Mouse (Mus musculus): ENCODE data around the gene Gm17657. TPM values are rescaled to one million over a fixed set of nuclear protein-coding genes. Genes with fewer than 3 reads are reported as not detected.

Gm17657 gene
- polyA plus RNA-seq, 1 experiment from 2014 or later = not detected

- WGBS = 77% methylated on average over 11 of the region's 11 CpGs
- 0 out of 2 replicates have a peak overlapping the region, but pooled peaks have one; percentile 10 for H3K9ac ChIP-seq (ENCODE audit: low read length)
- peaks cover 18% of the 10 kb centered on the region for H3K4me1 ChIP-seq (ENCODE audit: control insufficient read depth, insufficient read depth, low read length)
- H3K27me3 ChIP-seq (ENCODE audit: control insufficient read depth, insufficient read depth, low read length) = no peaks in the 10 kb centered on the region
- peak overlapping the region; percentile 82 for H3K4me2 ChIP-seq (ENCODE audit: low read depth, low read length)
- no peak for ATAC-seq (replicated peaks; ENCODE audit: extremely low read depth, insufficient read depth, low FRiP score)
- peaks cover 8% of the 10 kb centered on the region for H3K36me3 ChIP-seq (ENCODE audit: control insufficient read depth, insufficient read depth)
- peak overlapping the region; percentile 97 for H3K4me3 ChIP-seq (ENCODE audit: low read length)
- 0 out of 2 replicates have a peak overlapping the region, but pooled peaks have one; percentile 24 for H3K27ac ChIP-seq (ENCODE audit: low read length)
- no peaks in the 10 kb centered on the region for H3K9me3 ChIP-seq (replicated peaks; ENCODE audit: control insufficient read depth, low read length)
Observed at GRCm38 (mm10) chr17:29493461-29493980, 55.9 kb downstream of the Gm17657 start.

- Histone ChIP-seq H3K27me3 (ENCODE audit: control insufficient read depth, insufficient read depth, low read length) (no peaks in the 10 kb centered on the region), H3K4me2 (ENCODE audit: low read depth, low read length) (peak overlapping the region; percentile 82), H3K27ac (ENCODE audit: low read length) (peak overlapping the region; percentile 94), H3K36me3 (ENCODE audit: control insufficient read depth, insufficient read depth) (peaks cover 8% of the 10 kb centered on the region), H3K9ac (ENCODE audit: low read length) (peak overlapping the region; percentile 98), H3K4me1 (ENCODE audit: control insufficient read depth, insufficient read depth, low read length) (peaks cover 16% of the 10 kb centered on the region), H3K9me3 (replicated peaks; ENCODE audit: control insufficient read depth, low read length) (no peaks in the 10 kb centered on the region), H3K4me3 (ENCODE audit: low read length) (peak overlapping the region; percentile 97)
- WGBS = 2% methylated on average over 22 of the region's 22 CpGs
- no peak for ATAC-seq (replicated peaks; ENCODE audit: extremely low read depth, insufficient read depth, low FRiP score)
Observed at GRCm38 (mm10) chr17:29492269-29493191, 56.9 kb downstream of the Gm17657 start.

- Histone ChIP-seq H3K36me3 (ENCODE audit: control insufficient read depth, insufficient read depth) (peaks cover 8% of the 10 kb centered on the region), H3K9me3 (replicated peaks; ENCODE audit: control insufficient read depth, low read length) (no peaks in the 10 kb centered on the region), H3K27me3 (ENCODE audit: control insufficient read depth, insufficient read depth, low read length) (no peaks in the 10 kb centered on the region), H3K4me2 (ENCODE audit: low read depth, low read length) (peak overlapping the region; percentile 82), H3K4me3 (ENCODE audit: low read length) (peak overlapping the region; percentile 97), H3K9ac (ENCODE audit: low read length) (peak overlapping the region; percentile 98), H3K27ac (ENCODE audit: low read length) (peak overlapping the region; percentile 94), H3K4me1 (ENCODE audit: control insufficient read depth, insufficient read depth, low read length) (peaks cover 16% of the 10 kb centered on the region)
- ATAC-seq (replicated peaks; ENCODE audit: extremely low read depth, insufficient read depth, low FRiP score) = no peak
- WGBS = under 1% methylated on average over 48 of the region's 48 CpGs
Observed at GRCm38 (mm10) chr17:29491591-29492268, 57.7 kb downstream of the Gm17657 start.

GRCm38 (mm10) chr17:29490713-29491581, 58.5 kb downstream of the Gm17657 start, which contains the start of gene Pim1:
Pim1 (plus strand) TSS chr17:29490753.
- WGBS = 0% methylated on average over 94 of the region's 99 CpGs

GRCm38 (mm10) chr17:29489971-29490712, 59.3 kb downstream of the Gm17657 start:
- under 1% methylated on average over 49 of the region's 68 CpGs for WGBS

More at GRCm38 (mm10) chr17:29490713-29491581, 58.5 kb downstream of the Gm17657 start, which contains the start of gene Pim1:
- Histone ChIP-seq H3K4me1 (ENCODE audit: control insufficient read depth, insufficient read depth, low read length) (peaks cover 16% of the 10 kb centered on the region), H3K9ac (ENCODE audit: low read length) (peak within 1 kb of the TSS; percentile 98), H3K4me2 (ENCODE audit: low read depth, low read length) (peak within 1 kb of the TSS; percentile 82), H3K27ac (ENCODE audit: low read length) (peak within 1 kb of the TSS; percentile 94), H3K9me3 (replicated peaks; ENCODE audit: control insufficient read depth, low read length) (no peaks in the 10 kb centered on the region), H3K27me3 (ENCODE audit: control insufficient read depth, insufficient read depth, low read length) (no peaks in the 10 kb centered on the region), H3K4me3 (ENCODE audit: low read length) (peak within 1 kb of the TSS; percentile 97), H3K36me3 (ENCODE audit: control insufficient read depth, insufficient read depth) (peaks cover 8% of the 10 kb centered on the region)
- peak; percentile 23 for ATAC-seq (replicated peaks; ENCODE audit: extremely low read depth, insufficient read depth, low FRiP score)

GRCm38 (mm10) chr17:29488978-29489970, 60.2 kb downstream of the Gm17657 start:
- H3K4me3 ChIP-seq (ENCODE audit: low read length) = peak overlapping the region; percentile 69
- H3K27ac ChIP-seq (ENCODE audit: low read length) = peak overlapping the region; percentile 80
- WGBS = 4% methylated on average over 30 of the region's 30 CpGs
- H3K9ac ChIP-seq (ENCODE audit: low read length) = peak overlapping the region; percentile 77
- H3K4me2 ChIP-seq (ENCODE audit: low read depth, low read length) = peak overlapping the region; percentile 75
- no peak for ATAC-seq (replicated peaks; ENCODE audit: extremely low read depth, insufficient read depth, low FRiP score)
- H3K9me3 ChIP-seq (replicated peaks; ENCODE audit: control insufficient read depth, low read length) = no peaks in the 10 kb centered on the region
- peaks cover 16% of the 10 kb centered on the region for H3K4me1 ChIP-seq (ENCODE audit: control insufficient read depth, insufficient read depth, low read length)
- H3K36me3 ChIP-seq (ENCODE audit: control insufficient read depth, insufficient read depth) = peaks cover 4% of the 10 kb centered on the region
- no peaks in the 10 kb centered on the region for H3K27me3 ChIP-seq (ENCODE audit: control insufficient read depth, insufficient read depth, low read length)

More at GRCm38 (mm10) chr17:29489971-29490712, 59.3 kb downstream of the Gm17657 start:
- Histone ChIP-seq H3K4me2 (ENCODE audit: low read depth, low read length) (peak overlapping the region; percentile 75), H3K27ac (ENCODE audit: low read length) (peak overlapping the region; percentile 80), H3K4me1 (ENCODE audit: control insufficient read depth, insufficient read depth, low read length) (peaks cover 16% of the 10 kb centered on the region), H3K9ac (ENCODE audit: low read length) (peak overlapping the region; percentile 77), H3K4me3 (ENCODE audit: low read length) (peak overlapping the region; percentile 97), H3K27me3 (ENCODE audit: control insufficient read depth, insufficient read depth, low read length) (no peaks in the 10 kb centered on the region), H3K36me3 (ENCODE audit: control insufficient read depth, insufficient read depth) (peaks cover 8% of the 10 kb centered on the region), H3K9me3 (replicated peaks; ENCODE audit: control insufficient read depth, low read length) (no peaks in the 10 kb centered on the region)
- ATAC-seq (replicated peaks; ENCODE audit: extremely low read depth, insufficient read depth, low FRiP score) = peak; percentile 92

- no peak for ATAC-seq (replicated peaks; ENCODE audit: extremely low read depth, insufficient read depth, low FRiP score)
- H3K4me3 ChIP-seq (ENCODE audit: low read length) = no peak overlapping the region
- H3K27ac ChIP-seq (ENCODE audit: low read length) = peak overlapping the region; percentile 80
- whole genome bisulfite sequencing = 87% methylated on average over 8 of the region's 8 CpGs
- no peak overlapping the region for H3K4me2 ChIP-seq (ENCODE audit: low read depth, low read length)
- peaks cover 16% of the 10 kb centered on the region for H3K4me1 ChIP-seq (ENCODE audit: control insufficient read depth, insufficient read depth, low read length)
- no peaks in the 10 kb centered on the region for H3K36me3 ChIP-seq (ENCODE audit: control insufficient read depth, insufficient read depth)
- H3K9me3 ChIP-seq (replicated peaks; ENCODE audit: control insufficient read depth, low read length) = no peaks in the 10 kb centered on the region
- no peaks in the 10 kb centered on the region for H3K27me3 ChIP-seq (ENCODE audit: control insufficient read depth, insufficient read depth, low read length)
- H3K9ac ChIP-seq (ENCODE audit: low read length) = no peak overlapping the region
Observed at GRCm38 (mm10) chr17:29488257-29488977, 61.0 kb downstream of the Gm17657 start.

Measured in heart, embryonic 16.5 days (tissue).